Mouse (Mus musculus) heart, embryonic 11.5 days (tissue): Measurements from ENCODE around the gene Gm9048. TPM values are rescaled to one million over a fixed set of nuclear protein-coding genes. Genes with fewer than 3 reads are reported as not detected.
"Not testable (repeated sequence)": the region's sequence is repeated elsewhere in the genome, so short reads cannot be mapped to it uniquely, and the experiment has no call there.

Experiments
- ATAC-seq: fragments of 200-750 bp; cut with Nextera tagmentation; replicated peaks from 2 replicates; pipeline ENCODE4 v1.8.0; 2017; ENCODE audit warnings: moderate library complexity; ENCODE audit not compliant: insufficient number of reproducible peaks, low FRiP score, low TSS enrichment
- H3K27ac ChIP-seq: fragments of 300-500 bp; sonication (generic); 2 replicates; pipeline ENCODE4 v1.5.1; 2014; ENCODE audit warnings: mild to moderate bottlenecking, low read depth, low read length
- H3K27me3 ChIP-seq: fragments of 300-500 bp; sonication (generic); 2 replicates; pipeline ENCODE4 v1.6.1; 2014; ENCODE audit warnings: mild to moderate bottlenecking, low read length, mixed read lengths; ENCODE audit not compliant: control insufficient read depth, insufficient read depth
- H3K36me3 ChIP-seq: fragments of 300-500 bp; sonication (generic); 2 replicates; pipeline ENCODE4 v1.6.1; 2014; ENCODE audit warnings: mild to moderate bottlenecking, low read length, moderate library complexity, mixed read lengths; ENCODE audit not compliant: control insufficient read depth, insufficient read depth
- H3K4me1 ChIP-seq: fragments of 300-500 bp; sonication (generic); 2 replicates; pipeline ENCODE4 v1.6.1; 2014; ENCODE audit warnings: low read length; ENCODE audit not compliant: control insufficient read depth, insufficient read depth
- H3K4me2 ChIP-seq: fragments of 300-500 bp; sonication (generic); 2 replicates; pipeline ENCODE4 v1.6.1; 2014; ENCODE audit warnings: mild to moderate bottlenecking, moderate library complexity
- H3K4me3 ChIP-seq: fragments of 300-500 bp; sonication (generic); 2 replicates; pipeline ENCODE4 v1.5.1; 2014; ENCODE audit warnings: low read depth, low read length
- H3K9ac ChIP-seq: fragments of 300-500 bp; sonication (generic); 2 replicates; pipeline ENCODE4 v1.6.1; 2014; ENCODE audit warnings: mild to moderate bottlenecking, low read depth, low read length, moderate library complexity
- H3K9me3 ChIP-seq: fragments of 300-500 bp; sonication (generic); replicated peaks from 2 replicates; pipeline ENCODE4 v1.6.1; 2016; ENCODE audit warnings: low read length; ENCODE audit not compliant: control insufficient read depth
- WGBS: fragments of 180-500 bp; shearing (Covaris S2); extraction: QIAGEN DNeasy Blood & Tissue Kit; methylation state at CpG from one replicate; pipeline ENCODE4 v1.1.7; 2014; ENCODE audit not compliant: insufficient replicate concordance; 5-methylcytosine and 5-hydroxymethylcytosine counted together
- polyA plus RNA-seq: library from polyadenylated mRNA; unstranded; fragments of >200 nt; fragmentation: Nextera tagmentation; extraction: Ambion mirVana; gene quantifications from 2 replicates; pipeline ENCODE4 v1.2.1, GENCODE M21; 2014

Gm9048 gene
- polyA plus RNA-seq, 1 experiment from 2014 or later, result not detected

DNA sequence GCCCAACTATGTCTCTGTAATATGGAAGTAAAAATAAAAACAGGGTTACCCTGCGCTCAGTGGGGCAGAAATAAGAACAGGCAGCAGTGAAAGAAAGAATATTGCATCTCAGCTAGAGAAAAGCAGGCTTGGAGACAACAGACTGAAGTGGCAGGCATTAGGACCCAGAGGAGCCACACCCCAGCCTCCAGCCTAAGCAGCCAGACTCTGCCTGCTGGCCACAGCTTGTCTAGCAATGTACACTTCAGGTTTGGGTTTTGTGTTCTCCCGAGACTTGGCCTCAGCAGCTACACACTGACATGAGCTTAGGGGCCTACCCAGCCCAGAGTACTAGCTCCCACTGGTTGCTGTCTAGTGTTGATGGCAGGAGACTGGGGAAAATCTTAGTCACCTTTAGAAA is 46.3 kb downstream of the Gm9048 start:
- not testable (repeated sequence) for H3K9ac ChIP-seq, H3K27me3 ChIP-seq, H3K4me2 ChIP-seq, H3K4me1 ChIP-seq, H3K36me3 ChIP-seq, H3K9me3 ChIP-seq, H3K4me3 ChIP-seq, ATAC-seq, H3K27ac ChIP-seq
- WGBS, result 32% methylated on average over 2 of the region's 2 CpGs

Other genes with a start within 250 kb of the Gm9048 start
- 17.2 and 19.0 TPM in 2 replicates for gene Mdm1, start 206.9 kb downstream of the Gm9048 start, polyA plus RNA-seq
- not detected in 2 replicates for gene Il22, start 143.7 kb downstream of the Gm9048 start, polyA plus RNA-seq
- not detected in 2 replicates for gene Gm32717, start 107.9 kb downstream of the Gm9048 start, polyA plus RNA-seq
- gene Gm32802, start 90.0 kb downstream of the Gm9048 start, polyA plus RNA-seq, result not detected in 2 replicates
- not detected in 2 replicates for gene Iltifb, start 53.6 kb downstream of the Gm9048 start, polyA plus RNA-seq
- gene Gm9040, start 21.7 kb downstream of the Gm9048 start, polyA plus RNA-seq, result not detected in 2 replicates
- not detected in 2 replicates for gene Gm9044, start 16.3 kb downstream of the Gm9048 start, polyA plus RNA-seq
- 0.11 TPM in 1 of 2 replicates, not detected in the other for gene Gm9045, start 10.8 kb downstream of the Gm9048 start, polyA plus RNA-seq
- gene Gm9046, start 5.4 kb downstream of the Gm9048 start, polyA plus RNA-seq, result not detected in 2 replicates
- gene Gm9049, start 5.4 kb upstream of the Gm9048 start, polyA plus RNA-seq, result 0.11 TPM in 1 of 2 replicates, not detected in the other
- not detected in 2 replicates for gene Ifng, start 92.4 kb upstream of the Gm9048 start, polyA plus RNA-seq